Mouse (Mus musculus): Measurements from ENCODE around the gene Nup133.

DNA sequence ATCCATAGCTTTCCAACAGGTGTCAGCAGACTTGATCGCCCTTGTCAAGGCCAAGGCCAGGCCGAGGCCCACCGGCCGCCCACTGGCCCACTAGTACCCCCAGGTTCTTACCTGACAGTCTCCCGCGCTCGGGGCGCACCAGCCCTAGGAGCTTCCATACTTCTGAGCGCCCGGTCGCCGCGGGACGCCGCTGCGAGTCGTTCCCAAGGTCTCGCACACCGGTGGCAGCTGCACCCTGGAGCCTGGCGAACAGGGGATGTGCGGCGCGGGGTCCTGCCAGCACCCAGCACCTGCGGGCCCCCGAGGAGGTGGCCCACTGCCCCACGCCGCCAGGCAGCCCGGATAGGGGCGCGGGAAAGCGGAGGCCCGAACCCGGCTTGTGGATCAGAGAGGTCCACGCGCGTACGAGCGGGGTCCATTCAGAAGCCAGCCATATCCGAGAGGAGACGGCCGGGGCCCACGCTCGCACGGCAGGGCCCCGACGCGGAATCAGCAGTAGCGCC, 33.3 kb upstream of the Nup133 start:
- TF ChIP-seq POLR2A (IDR thresholded peaks at IDR 0.05; ENCODE audit: borderline replicate concordance, low read depth, low read length) (no peak), CTCF (IDR thresholded peaks at IDR 0.05; ENCODE audit: low read depth, low read length) (no peak)

All from bone marrow macrophage, adult 2 months (primary cell).